Mouse (Mus musculus) brain, embryonic 14.5 days (tissue): ENCODE measurements around the gene Arfgef2.

Source experiments
- CTCF ChIP-seq: fragments of 200-500 bp; IDR thresholded peaks from 2 replicates; pipeline ENCODE4 v1.5.1; 2012; ENCODE audit warnings: inconsistent platforms, mild to moderate bottlenecking, moderate library complexity, borderline replicate concordance; ENCODE audit not compliant: insufficient read depth, insufficient read length; ENCODE audit errors: extremely low read depth
- POLR2A ChIP-seq: fragments of 200-500 bp; IDR thresholded peaks from 2 replicates; pipeline ENCODE4 v1.6.1; 2012; ENCODE audit warnings: mild to moderate bottlenecking, inconsistent platforms, borderline replicate concordance; ENCODE audit not compliant: poor library complexity, insufficient read depth, insufficient read length, severe bottlenecking; ENCODE audit errors: extremely low read depth

GRCm38 (mm10) chr2:166899746-166900145, 94.4 kb downstream of the Arfgef2 start:
- TF ChIP-seq CTCF (no peak), POLR2A (no peak)
